Mouse (Mus musculus): ENCODE results near the gene Tgfb2. TPM values are rescaled to one million over a fixed set of nuclear protein-coding genes. Genes with fewer than 3 reads are reported as not detected.

Gene Tgfb2
- polyA plus RNA-seq, 1 experiment = not detected

GRCm38 (mm10) chr1:186692370-186692769 is 13.4 kb downstream of the Tgfb2 start:
- no peaks in the 10 kb centered on the region for H3K27me3 ChIP-seq (ENCODE audit: control insufficient read depth)
- H3K4me1 ChIP-seq (ENCODE audit: control insufficient read depth) = no peaks in the 10 kb centered on the region
- TF ChIP-seq GATA1 (IDR thresholded peaks at IDR 0.05; ENCODE audit: low read length) (no peak), TAL1 (IDR thresholded peaks at IDR 0.05; ENCODE audit: low read length) (no peak)

GRCm38 (mm10) chr1:186691708-186692107 is 14.1 kb downstream of the Tgfb2 start:
- H3K36me3 ChIP-seq (ENCODE audit: control insufficient read depth) = no peaks in the 10 kb centered on the region

More at GRCm38 (mm10) chr1:186692370-186692769, 13.4 kb downstream of the Tgfb2 start:
- H3K9me3 ChIP-seq (ENCODE audit: control insufficient read depth, low read length) = no peaks in the 10 kb centered on the region
- H3K4me3 ChIP-seq (replicated peaks) = no peak overlapping the region
- no peaks in the 10 kb centered on the region for H3K36me3 ChIP-seq (ENCODE audit: control insufficient read depth)

GRCm38 (mm10) chr1:186684041-186684440 is 21.7 kb downstream of the Tgfb2 start:
- no peaks in the 10 kb centered on the region for H3K27me3 ChIP-seq (ENCODE audit: control insufficient read depth)
- no peak overlapping the region for H3K4me3 ChIP-seq (replicated peaks)
- no peaks in the 10 kb centered on the region for H3K36me3 ChIP-seq (ENCODE audit: control insufficient read depth)
- TF ChIP-seq GATA1 (IDR thresholded peaks at IDR 0.05; ENCODE audit: low read length) (no peak), TAL1 (IDR thresholded peaks at IDR 0.05; ENCODE audit: low read length) (no peak)
- H3K9me3 ChIP-seq (ENCODE audit: control insufficient read depth, low read length) = no peaks in the 10 kb centered on the region
- no peaks in the 10 kb centered on the region for H3K4me1 ChIP-seq (ENCODE audit: control insufficient read depth)

More at GRCm38 (mm10) chr1:186691708-186692107, 14.1 kb downstream of the Tgfb2 start:
- Histone ChIP-seq H3K27me3 (ENCODE audit: control insufficient read depth) (no peaks in the 10 kb centered on the region), H3K4me3 (replicated peaks) (no peak overlapping the region), H3K9me3 (ENCODE audit: control insufficient read depth, low read length) (no peaks in the 10 kb centered on the region), H3K4me1 (ENCODE audit: control insufficient read depth) (no peaks in the 10 kb centered on the region)
- no peak for TF ChIP-seq TAL1 (IDR thresholded peaks at IDR 0.05; ENCODE audit: low read length)
- TF ChIP-seq GATA1 (IDR thresholded peaks at IDR 0.05; ENCODE audit: low read length) = no peak

GRCm38 (mm10) chr1:186682606-186683005 is 23.2 kb downstream of the Tgfb2 start:
- no peaks in the 10 kb centered on the region for H3K9me3 ChIP-seq (ENCODE audit: control insufficient read depth, low read length)
- no peak overlapping the region for H3K4me3 ChIP-seq (replicated peaks)
- no peaks in the 10 kb centered on the region for H3K36me3 ChIP-seq (ENCODE audit: control insufficient read depth)
- no peaks in the 10 kb centered on the region for H3K4me1 ChIP-seq (ENCODE audit: control insufficient read depth)
- no peak for TF ChIP-seq GATA1 (IDR thresholded peaks at IDR 0.05; ENCODE audit: low read length)
- no peak for TF ChIP-seq TAL1 (IDR thresholded peaks at IDR 0.05; ENCODE audit: low read length)
- no peaks in the 10 kb centered on the region for H3K27me3 ChIP-seq (ENCODE audit: control insufficient read depth)

- TF ChIP-seq TAL1 (IDR thresholded peaks at IDR 0.05; ENCODE audit: low read length) = no peak
- TF ChIP-seq GATA1 (IDR thresholded peaks at IDR 0.05; ENCODE audit: low read length) = no peak
- no peaks in the 10 kb centered on the region for H3K36me3 ChIP-seq (ENCODE audit: control insufficient read depth)
- H3K4me3 ChIP-seq (replicated peaks) = no peak overlapping the region
- no peaks in the 10 kb centered on the region; the same call in 1 of the 2 replicates for H3K9me3 ChIP-seq (ENCODE audit: control insufficient read depth, low read length)
- no peaks in the 10 kb centered on the region for H3K27me3 ChIP-seq (ENCODE audit: control insufficient read depth)
- H3K4me1 ChIP-seq (ENCODE audit: control insufficient read depth) = no peaks in the 10 kb centered on the region
These were observed 28.2 kb downstream of the Tgfb2 start for GRCm38 (mm10) chr1:186677614-186678013.

GRCm38 (mm10) chr1:186676199-186676598 is 29.6 kb downstream of the Tgfb2 start:
- no peaks in the 10 kb centered on the region; the same call in 1 of the 2 replicates for H3K9me3 ChIP-seq (ENCODE audit: control insufficient read depth, low read length)
- no peaks in the 10 kb centered on the region for H3K36me3 ChIP-seq (ENCODE audit: control insufficient read depth)
- H3K4me1 ChIP-seq (ENCODE audit: control insufficient read depth) = no peaks in the 10 kb centered on the region
- TF ChIP-seq TAL1 (IDR thresholded peaks at IDR 0.05; ENCODE audit: low read length) (no peak), GATA1 (IDR thresholded peaks at IDR 0.05; ENCODE audit: low read length) (no peak)
- no peak overlapping the region for H3K4me3 ChIP-seq (replicated peaks)
- H3K27me3 ChIP-seq (ENCODE audit: control insufficient read depth) = no peaks in the 10 kb centered on the region

GRCm38 (mm10) chr1:186675263-186675662 is 30.5 kb downstream of the Tgfb2 start:
- TF ChIP-seq TAL1 (IDR thresholded peaks at IDR 0.05; ENCODE audit: low read length) (no peak), GATA1 (IDR thresholded peaks at IDR 0.05; ENCODE audit: low read length) (no peak)
- Histone ChIP-seq H3K9me3 (ENCODE audit: control insufficient read depth, low read length) (no peaks in the 10 kb centered on the region; the same call in 1 of the 2 replicates), H3K4me1 (ENCODE audit: control insufficient read depth) (no peaks in the 10 kb centered on the region), H3K27me3 (ENCODE audit: control insufficient read depth) (no peaks in the 10 kb centered on the region), H3K36me3 (ENCODE audit: control insufficient read depth) (no peaks in the 10 kb centered on the region), H3K4me3 (replicated peaks) (no peak overlapping the region)

- H3K9me3 ChIP-seq (ENCODE audit: control insufficient read depth, low read length) = no peaks in the 10 kb centered on the region; the same call in 1 of the 2 replicates
- no peak for TF ChIP-seq GATA1 (IDR thresholded peaks at IDR 0.05; ENCODE audit: low read length)
- no peak for TF ChIP-seq TAL1 (IDR thresholded peaks at IDR 0.05; ENCODE audit: low read length)
- H3K36me3 ChIP-seq (ENCODE audit: control insufficient read depth) = no peaks in the 10 kb centered on the region
- no peaks in the 10 kb centered on the region for H3K4me1 ChIP-seq (ENCODE audit: control insufficient read depth)
- H3K4me3 ChIP-seq (replicated peaks) = no peak overlapping the region
- no peaks in the 10 kb centered on the region for H3K27me3 ChIP-seq (ENCODE audit: control insufficient read depth)
These were observed 31.2 kb downstream of the Tgfb2 start for GRCm38 (mm10) chr1:186674621-186675020.

- TF ChIP-seq TAL1 (IDR thresholded peaks at IDR 0.05; ENCODE audit: low read length) = no peak
- TF ChIP-seq GATA1 (IDR thresholded peaks at IDR 0.05; ENCODE audit: low read length) = no peak
- H3K4me3 ChIP-seq (replicated peaks) = no peak overlapping the region
- no peaks in the 10 kb centered on the region for H3K4me1 ChIP-seq (ENCODE audit: control insufficient read depth)
- H3K9me3 ChIP-seq (ENCODE audit: control insufficient read depth, low read length) = no peaks in the 10 kb centered on the region; the same call in 1 of the 2 replicates
- H3K36me3 ChIP-seq (ENCODE audit: control insufficient read depth) = no peaks in the 10 kb centered on the region
- H3K27me3 ChIP-seq (ENCODE audit: control insufficient read depth) = no peaks in the 10 kb centered on the region
These were observed 32.6 kb downstream of the Tgfb2 start for GRCm38 (mm10) chr1:186673166-186673565.

- Histone ChIP-seq H3K36me3 (ENCODE audit: control insufficient read depth) (no peaks in the 10 kb centered on the region), H3K4me1 (ENCODE audit: control insufficient read depth) (no peaks in the 10 kb centered on the region), H3K27me3 (ENCODE audit: control insufficient read depth) (no peaks in the 10 kb centered on the region), H3K4me3 (replicated peaks) (no peak overlapping the region), H3K9me3 (ENCODE audit: control insufficient read depth, low read length) (peaks cover 7% of the 10 kb centered on the region; the same call in 1 of the 2 replicates)
- no peak for TF ChIP-seq TAL1 (IDR thresholded peaks at IDR 0.05; ENCODE audit: low read length)
- TF ChIP-seq GATA1 (IDR thresholded peaks at IDR 0.05; ENCODE audit: low read length) = no peak
These were observed 42.4 kb downstream of the Tgfb2 start for GRCm38 (mm10) chr1:186663412-186663811.

Data from erythroblast, embryonic 14.5 days (primary cell).